Mouse (Mus musculus) right cerebral cortex, postnatal 14 days (tissue): ENCODE measurements around the gene Gm4779.
"Not testable (repeated sequence)": the region's sequence is repeated elsewhere in the genome, so short reads cannot be mapped to it uniquely, and the experiment has no call there.

Source experiments
- DNase-seq: peaks from one replicate; pipeline ENCODE4 v3.0.0; 2022

Gm4779 gene

GRCm38 (mm10) chrX:101794342-101794741 lies at the start of gene Gm4779, which contains the start of gene 8030474K03Rik:
Gene Gm4779, minus strand, starts transcription at chrX:101794423.
Gene 8030474K03Rik, plus strand, starts transcription at chrX:101794656.
- no peak for DNase-seq

GRCm38 (mm10) chrX:101819980-101820379 lies 25.8 kb upstream of the Gm4779 start:
- DNase-seq = not testable (repeated sequence)

- DNase-seq = no peak
Observed at GRCm38 (mm10) chrX:101819163-101819562, 24.9 kb upstream of the Gm4779 start.

GRCm38 (mm10) chrX:101811750-101812149 lies 17.5 kb upstream of the Gm4779 start:
- DNase-seq = no peak

GRCm38 (mm10) chrX:101805512-101805911 lies 11.3 kb upstream of the Gm4779 start:
- no peak for DNase-seq

- DNase-seq = peak; percentile 66
Observed at GRCm38 (mm10) chrX:101791551-101791950, 2.7 kb downstream of the Gm4779 start.

GRCm38 (mm10) chrX:101772035-101772434 lies 22.2 kb downstream of the Gm4779 start:
- peak; percentile 47 for DNase-seq

- DNase-seq = no peak
Observed at GRCm38 (mm10) chrX:101770307-101770706, 23.9 kb downstream of the Gm4779 start.

- DNase-seq = no peak
Observed at GRCm38 (mm10) chrX:101769478-101769877, 24.7 kb downstream of the Gm4779 start.

- DNase-seq = no peak
Observed at GRCm38 (mm10) chrX:101767280-101767679, 26.9 kb downstream of the Gm4779 start.

GRCm38 (mm10) chrX:101765111-101765510 lies 29.1 kb downstream of the Gm4779 start:
- DNase-seq = no peak

- DNase-seq = no peak
Observed at GRCm38 (mm10) chrX:101764621-101765020, 29.6 kb downstream of the Gm4779 start.

- peak; percentile 43 for DNase-seq
Observed at GRCm38 (mm10) chrX:101754478-101754877, 39.7 kb downstream of the Gm4779 start.

- DNase-seq = no peak
Observed at GRCm38 (mm10) chrX:101750144-101750543, 44.1 kb downstream of the Gm4779 start.

GRCm38 (mm10) chrX:101741064-101741433 lies 53.2 kb downstream of the Gm4779 start:
- DNase-seq = no peak

- DNase-seq = peak; percentile 14
Observed at GRCm38 (mm10) chrX:101740335-101741063, 53.7 kb downstream of the Gm4779 start.
